Comparison of ENCODE assay signal across 21 mouse cellular contexts in genomic region chr12:55460900-55461299, GRCm38 (mm10). TPM values are rescaled to one million over a fixed set of nuclear protein-coding genes. Genes with fewer than 3 reads are reported as not detected.
DNase-seq lines count a peak whose midpoint lies in the region; ATAC-seq lines count a peak whose summit lies in the region.
"Had no signal": no experiment of that assay in that cellular context is flagged by ENCODE, and none has a peak within 500 bp of the region (broad histone marks: within the 10 kb centered on the region; RNA-seq: fewer than 3 reads in every experiment).

No protein-coding gene starts in this region.

- ATAC-seq in intestine, embryonic 14.5 days (replicated peaks; ENCODE audit: low FRiP score, low TSS enrichment, low read depth) = no peak
- no peak for ATAC-seq in intestine, embryonic 15.5 days
- ATAC-seq in embryonic facial prominence, embryonic 15.5 days (ENCODE audit: insufficient number of reproducible peaks, low FRiP score, low TSS enrichment, low read depth) = no peak
- ATAC-seq in limb, embryonic 15.5 days (ENCODE audit: insufficient number of reproducible peaks, low FRiP score, low TSS enrichment, low read depth) = no peak

- H3K4me3 ChIP-seq in intestine, embryonic 14.5 days (ENCODE audit: low read depth, low read length) = no peak overlapping the region
- H3K4me3 ChIP-seq in intestine, embryonic 15.5 days (replicated peaks) = no peak overlapping the region
- H3K4me3 ChIP-seq in embryonic facial prominence, embryonic 15.5 days (replicated peaks) = no peak overlapping the region
- H3K4me3 ChIP-seq in limb, embryonic 15.5 days = no peak overlapping the region
- H3K4me3 ChIP-seq in forebrain, embryonic 10.5 days = no peak overlapping the region
- H3K4me3 ChIP-seq: forebrain, embryonic 12.5 days; left cerebral cortex, adult 2 months; midbrain, embryonic 12.5 days; myocyte had no signal

- peak overlapping the region; percentile 44; the same call in 1 of the 2 replicates for H3K27ac ChIP-seq in intestine, embryonic 14.5 days (ENCODE audit: low read depth)
- H3K27ac ChIP-seq in intestine, embryonic 15.5 days = no peak overlapping the region
- H3K27ac ChIP-seq in embryonic facial prominence, embryonic 15.5 days (replicated peaks) = peak overlapping the region; percentile 85
- peak overlapping the region; percentile 85 for H3K27ac ChIP-seq in limb, embryonic 15.5 days
- H3K27ac ChIP-seq in forebrain, embryonic 10.5 days = no peak overlapping the region
- H3K27ac ChIP-seq: forebrain, embryonic 12.5 days; hindbrain, embryonic 14.5 days; left cerebral cortex, adult 2 months; macrophage; midbrain, embryonic 12.5 days had no signal

- H3K9ac ChIP-seq in intestine, embryonic 14.5 days (ENCODE audit: low read length) = no peak overlapping the region
- H3K9ac ChIP-seq in intestine, embryonic 15.5 days = no peak overlapping the region
- no peak overlapping the region for H3K9ac ChIP-seq in embryonic facial prominence, embryonic 15.5 days
- no peak overlapping the region for H3K9ac ChIP-seq in limb, embryonic 15.5 days
- H3K9ac ChIP-seq: forebrain, embryonic 12.5 days; hindbrain, embryonic 14.5 days; midbrain, embryonic 12.5 days had no signal

- no peaks in the 10 kb centered on the region for H3K9me3 ChIP-seq in intestine, embryonic 14.5 days (ENCODE audit: control insufficient read depth, low read length)
- H3K9me3 ChIP-seq in intestine, embryonic 15.5 days = no peaks in the 10 kb centered on the region
- H3K9me3 ChIP-seq in embryonic facial prominence, embryonic 15.5 days (replicated peaks) = no peaks in the 10 kb centered on the region
- H3K9me3 ChIP-seq in limb, embryonic 15.5 days = no peaks in the 10 kb centered on the region
- no peaks in the 10 kb centered on the region for H3K9me3 ChIP-seq in forebrain, embryonic 10.5 days
- H3K9me3 ChIP-seq: forebrain, embryonic 12.5 days; G1E; midbrain, embryonic 12.5 days had no signal

- no peak overlapping the region for H3K4me2 ChIP-seq in intestine, embryonic 14.5 days (ENCODE audit: low read length)
- no peak overlapping the region for H3K4me2 ChIP-seq in intestine, embryonic 15.5 days (replicated peaks)
- H3K4me2 ChIP-seq in embryonic facial prominence, embryonic 15.5 days (replicated peaks) = no peak overlapping the region
- no peak overlapping the region for H3K4me2 ChIP-seq in limb, embryonic 15.5 days
- H3K4me2 ChIP-seq: forebrain, embryonic 12.5 days; hindbrain, embryonic 14.5 days; midbrain, embryonic 12.5 days had no signal

- DNase-seq in intestine, embryonic 14.5 days (ENCODE audit: low spot score) = no peak
- peak; percentile 55 for DNase-seq in NIH3T3 (ENCODE audit: low read depth)
- DNase-seq in adrenal gland, adult 8-10 months = no peak
- no peak for DNase-seq in forebrain, embryonic 10.5 days (ENCODE audit: extremely low spot score, low spot score)
- DNase-seq: adrenal gland, postnatal 14 days; B cell, adult 2 months; cerebellum, postnatal 10 days; kidney, adult 9 months; liver; retina, postnatal 1 day; thymus, postnatal 4 days had no signal

- no peaks in the 10 kb centered on the region for H3K27me3 ChIP-seq in intestine, embryonic 14.5 days (replicated peaks; ENCODE audit: control insufficient read depth, insufficient read depth, low read length)
- H3K27me3 ChIP-seq in intestine, embryonic 15.5 days (replicated peaks) = no peaks in the 10 kb centered on the region
- H3K27me3 ChIP-seq in embryonic facial prominence, embryonic 15.5 days = no peaks in the 10 kb centered on the region
- H3K27me3 ChIP-seq in limb, embryonic 15.5 days = no peaks in the 10 kb centered on the region
- H3K27me3 ChIP-seq in forebrain, embryonic 10.5 days (ENCODE audit: poor library complexity, severe bottlenecking) = no peaks in the 10 kb centered on the region
- H3K27me3 ChIP-seq: forebrain, embryonic 12.5 days; midbrain, embryonic 12.5 days had no signal

- H3K36me3 ChIP-seq in intestine, embryonic 14.5 days (ENCODE audit: control insufficient read depth, insufficient read depth, low read length) = no peaks in the 10 kb centered on the region
- H3K36me3 ChIP-seq in intestine, embryonic 15.5 days = no peaks in the 10 kb centered on the region
- no peaks in the 10 kb centered on the region for H3K36me3 ChIP-seq in embryonic facial prominence, embryonic 15.5 days
- no peaks in the 10 kb centered on the region for H3K36me3 ChIP-seq in limb, embryonic 15.5 days
- H3K36me3 ChIP-seq in forebrain, embryonic 10.5 days (replicated peaks) = no peaks in the 10 kb centered on the region
- H3K36me3 ChIP-seq: forebrain, embryonic 12.5 days; G1E; midbrain, embryonic 12.5 days had no signal

- H3K4me1 ChIP-seq in intestine, embryonic 14.5 days (replicated peaks; ENCODE audit: control insufficient read depth, insufficient read depth, low read length) = peaks cover 34% of the 10 kb centered on the region
- peaks cover 28% of the 10 kb centered on the region for H3K4me1 ChIP-seq in intestine, embryonic 15.5 days (replicated peaks)
- H3K4me1 ChIP-seq in embryonic facial prominence, embryonic 15.5 days = peaks cover 60% of the 10 kb centered on the region
- H3K4me1 ChIP-seq in limb, embryonic 15.5 days = peaks cover 63% of the 10 kb centered on the region
- H3K4me1 ChIP-seq in forebrain, embryonic 10.5 days = peaks cover 35% of the 10 kb centered on the region

- 45% methylated on average over 4 of the region's 4 CpGs for WGBS in intestine, embryonic 14.5 days
- WGBS in intestine, embryonic 15.5 days = 47% methylated on average over 4 of the region's 4 CpGs
- 42% methylated on average over 4 of the region's 4 CpGs for WGBS in embryonic facial prominence, embryonic 15.5 days
- WGBS in limb, embryonic 15.5 days = 43% methylated on average over 4 of the region's 4 CpGs
- WGBS in forebrain, embryonic 10.5 days = 81% methylated on average over 4 of the region's 4 CpGs

RNA-seq across cellular contexts. Expression of gene Nfkbia, which starts 31.5 kb away (rescaled TPM):
- polyA plus RNA-seq in intestine, embryonic 14.5 days (2014; fragmentation: Nextera tagmentation; extraction: Ambion mirVana) = 75.3 and 80.3 TPM in 2 replicates
- 72.5 and 74.2 TPM in 2 replicates for polyA plus RNA-seq in intestine, embryonic 15.5 days (2015; fragmentation: Nextera tagmentation; extraction: Ambion mirVana)
- polyA plus RNA-seq in embryonic facial prominence, embryonic 15.5 days (2015; fragmentation: Nextera tagmentation; extraction: Ambion mirVana) = 144 and 152 TPM in 2 replicates
- polyA plus RNA-seq in limb, embryonic 15.5 days (2015; fragmentation: Nextera tagmentation; extraction: Ambion mirVana) = 139 and 155 TPM in 2 replicates
- total RNA-seq in adrenal gland, adult 8-10 months (2022) = 10 to 100 TPM; 76.2 to 98.5 (median 86.4) TPM
- polyA plus RNA-seq in forebrain, embryonic 10.5 days (2016; fragmentation: Nextera tagmentation; extraction: Ambion mirVana) = 34.3 and 36.1 TPM in 2 replicates

Comparison
In these comparisons a context has a peak if more than half of its experiments do, and no peak if none do; other contexts are left out.
1. H3K27ac ChIP-seq: peak in intestine, embryonic 14.5 days (single experiment), embryonic facial prominence, embryonic 15.5 days (single experiment) and limb, embryonic 15.5 days (single experiment); none in intestine, embryonic 15.5 days (single experiment) and forebrain, embryonic 10.5 days (single experiment).